Mouse (Mus musculus) G1E (cell line): Measurements from ENCODE around the gene Gkn1. TPM values are rescaled to one million over a fixed set of nuclear protein-coding genes. Genes with fewer than 3 reads are reported as not detected.

Experiments
- ATAC-seq: 2 replicates; pipeline ENCODE4 v1.8.0; 2016; ENCODE audit warnings: mild to moderate bottlenecking; ENCODE audit not compliant: insufficient number of reproducible peaks, poor library complexity, low FRiP score, severe bottlenecking; ENCODE audit errors: extremely low read depth
- DNase-seq: peaks from one replicate; pipeline ENCODE4 v3.0.0; 2012; ENCODE audit warnings: low spot score
- H3K27me3 ChIP-seq: 2 replicates; pipeline ENCODE4 v1.6.1; 2012; ENCODE audit warnings: mild to moderate bottlenecking, low read length, inconsistent platforms; ENCODE audit not compliant: insufficient read depth
- H3K36me3 ChIP-seq: replicated peaks from 2 replicates; pipeline ENCODE3; 2012; ENCODE audit warnings: mild to moderate bottlenecking, inconsistent platforms
- H3K4me1 ChIP-seq: 2 replicates; pipeline ENCODE4 v1.6.1; 2012; ENCODE audit warnings: low read depth, low read length, inconsistent platforms, mixed read lengths; ENCODE audit not compliant: insufficient read depth
- H3K4me3 ChIP-seq: 2 replicates; pipeline ENCODE4 v1.5.1; 2012; ENCODE audit warnings: low read depth, mild to moderate bottlenecking, inconsistent platforms, low read length, moderate library complexity, mixed read lengths
- H3K9me3 ChIP-seq: replicated peaks from 2 replicates; pipeline ENCODE4 v1.6.1; 2012; ENCODE audit warnings: inconsistent platforms
- CTCF ChIP-seq: IDR thresholded peaks from 2 replicates; pipeline ENCODE4 v1.5.1; 2012; ENCODE audit warnings: low read depth, low read length, inconsistent platforms, mixed read lengths
- GATA1 ChIP-seq: IDR thresholded peaks from 2 replicates; pipeline ENCODE4 v1.6.1; 2012; ENCODE audit warnings: borderline replicate concordance, low read length, inconsistent platforms, mixed read lengths
- GATA2 ChIP-seq: IDR thresholded peaks from 2 replicates; pipeline ENCODE4 v1.6.1; 2012; ENCODE audit warnings: low read depth, low read length, inconsistent platforms, borderline replicate concordance
- POLR2AphosphoS5 ChIP-seq: IDR thresholded peaks from 2 replicates; pipeline ENCODE4 v1.6.1; 2012; ENCODE audit warnings: low read depth, low read length, inconsistent platforms; ENCODE audit not compliant: insufficient replicate concordance
- TAL1 ChIP-seq: conservative IDR thresholded peaks from 2 replicates; pipeline ENCODE4 v1.6.1; 2012; ENCODE audit warnings: low read depth, low read length, inconsistent platforms, mixed read lengths
- polyA plus RNA-seq: library from polyadenylated mRNA; stranded (reverse); fragments of >175 nt; gene quantifications from 2 replicates; pipeline ENCODE4 v1.2.3, GENCODE M21; 2012
- total RNA-seq, 2 experiments: library from RNA; stranded (forward) in 1 of 2; stranded (reverse) in 1 of 2; fragments of 200-1000 nt in 1 of 2; fragments of >200 nt in 1 of 2; fragmentation: Nextera tagmentation in 1 of 2; gene quantifications; 2 replicates each; pipeline ENCODE4 v1.2.3; 2014 to 2017

Gkn1 gene
- total and polyA plus RNA-seq, 3 experiments = not detected

DNA sequence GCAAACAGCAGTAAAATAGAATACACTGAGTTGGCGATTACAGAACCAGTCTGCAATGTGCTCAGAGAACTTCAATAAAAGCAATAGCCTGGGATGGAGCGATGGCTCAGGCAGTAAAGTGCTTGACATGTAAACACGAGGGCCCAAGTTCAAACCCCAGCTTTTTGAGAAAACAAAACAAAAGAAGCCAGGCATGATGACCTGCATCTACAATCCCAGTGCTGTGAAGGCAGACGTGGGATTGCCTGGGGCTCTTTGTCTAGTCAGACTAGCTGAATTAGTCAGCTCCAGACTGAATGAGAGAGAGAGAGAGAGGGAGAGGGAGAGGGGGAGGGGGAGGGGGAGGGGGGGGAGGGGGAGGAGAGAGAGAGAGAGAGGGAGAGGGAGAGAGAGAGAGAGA is 48.8 kb downstream of the Gkn1 start:
- DNase-seq (no peak), ATAC-seq (no peak)
- peaks cover 24% of the 10 kb centered on the region for H3K27me3 ChIP-seq
- TF ChIP-seq TAL1 (no peak), POLR2AphosphoS5 (no peak), GATA2 (no peak), CTCF (no peak), GATA1 (no peak)
- no peaks in the 10 kb centered on the region for H3K36me3 ChIP-seq
- H3K4me3 ChIP-seq = no peak overlapping the region
- no peaks in the 10 kb centered on the region for H3K4me1 ChIP-seq
- H3K9me3 ChIP-seq = no peaks in the 10 kb centered on the region

Other genes starting within 250 kb of the Gkn1 start
- gene D6Ertd527e, start 246.2 kb downstream of the Gkn1 start, total RNA-seq (2014; fragmentation: Nextera tagmentation) = not detected in 2 replicates
- 0.06 and 0.16 TPM in 2 replicates for gene D6Ertd527e, start 246.2 kb downstream of the Gkn1 start, total RNA-seq (2017)
- 0.14 TPM in 1 of 2 replicates, not detected in the other for gene D6Ertd527e, start 246.2 kb downstream of the Gkn1 start, polyA plus RNA-seq
- not detected in 2 replicates for gene Antxr1, start 15.1 kb downstream of the Gkn1 start, total RNA-seq (2014; fragmentation: Nextera tagmentation)
- 0.06 and 0.16 TPM in 2 replicates for gene Antxr1, start 15.1 kb downstream of the Gkn1 start, total RNA-seq (2017)
- gene Antxr1, start 15.1 kb downstream of the Gkn1 start, polyA plus RNA-seq = not detected in 2 replicates
- not detected in 2 replicates for gene Gkn2, start 22.4 kb upstream of the Gkn1 start, total RNA-seq (2014; fragmentation: Nextera tagmentation)
- gene Gkn2, start 22.4 kb upstream of the Gkn1 start, total RNA-seq (2017) = not detected in 2 replicates
- not detected in 2 replicates for gene Gkn2, start 22.4 kb upstream of the Gkn1 start, polyA plus RNA-seq
- gene Gkn3, start 38.0 kb upstream of the Gkn1 start, total RNA-seq (2014; fragmentation: Nextera tagmentation) = not detected in 2 replicates
- gene Gkn3, start 38.0 kb upstream of the Gkn1 start, total RNA-seq (2017) = not detected in 2 replicates
- gene Gkn3, start 38.0 kb upstream of the Gkn1 start, polyA plus RNA-seq = not detected in 2 replicates
- gene Bmp10, start 78.1 kb upstream of the Gkn1 start, total RNA-seq (2014; fragmentation: Nextera tagmentation) = not detected in 2 replicates
- 0.05 and 0.06 TPM in 2 replicates for gene Bmp10, start 78.1 kb upstream of the Gkn1 start, total RNA-seq (2017)
- not detected in 2 replicates for gene Bmp10, start 78.1 kb upstream of the Gkn1 start, polyA plus RNA-seq
- gene Arhgap25, start 182.3 kb upstream of the Gkn1 start, total RNA-seq (2014; fragmentation: Nextera tagmentation) = 20.3 and 22.8 TPM in 2 replicates
- gene Arhgap25, start 182.3 kb upstream of the Gkn1 start, total RNA-seq (2017) = 36.8 and 40.9 TPM in 2 replicates
- 3.1 and 4.8 TPM in 2 replicates for gene Arhgap25, start 182.3 kb upstream of the Gkn1 start, polyA plus RNA-seq
- gene Prokr1, start 239.8 kb upstream of the Gkn1 start, total RNA-seq (2014; fragmentation: Nextera tagmentation) = 2.6 and 6.3 TPM in 2 replicates
- 1.9 and 3.3 TPM in 2 replicates for gene Prokr1, start 239.8 kb upstream of the Gkn1 start, total RNA-seq (2017)
- 0.24 and 0.33 TPM in 2 replicates for gene Prokr1, start 239.8 kb upstream of the Gkn1 start, polyA plus RNA-seq